In genomic region chr4:137133789-137134188, GRCm38 (mm10) we compare ENCODE assay signal across 9 mouse cellular contexts.
A peak's percentile ranks its signal among the peaks of the same experiment; 100 is the strongest.
DNase-seq lines count a peak whose midpoint lies in the region; ATAC-seq and TF ChIP-seq lines count a peak whose summit lies in the region.
"Had no signal": no experiment of that assay in that cellular context is flagged by ENCODE, and none has a peak within 500 bp of the region (broad histone marks: within the 10 kb centered on the region; RNA-seq: fewer than 3 reads in every experiment).

No protein-coding gene starts in this region.

- no peaks in the 10 kb centered on the region for H3K9me3 ChIP-seq in midbrain, embryonic 10.5 days (replicated peaks)
- H3K9me3 ChIP-seq in midbrain, postnatal 0 days (ENCODE audit: low read length): no peaks in the 10 kb centered on the region
- H3K9me3 ChIP-seq in stomach, postnatal 0 days (ENCODE audit: control insufficient read depth, low read length): no peaks in the 10 kb centered on the region

- no peak for TF ChIP-seq EP300 in stomach, postnatal 0 days (optimal IDR thresholded peaks at IDR 0.05)

- 71% methylated on average over 13 of the region's 13 CpGs for WGBS in midbrain, embryonic 10.5 days
- WGBS in midbrain, postnatal 0 days: 72% methylated on average over 13 of the region's 13 CpGs
- 19% methylated on average over 12 of the region's 13 CpGs for WGBS in stomach, postnatal 0 days

- H3K27me3 ChIP-seq in midbrain, embryonic 10.5 days (ENCODE audit: low read depth, poor library complexity, severe bottlenecking): peaks cover 8% of the 10 kb centered on the region; the same call in 1 of the 2 replicates
- H3K27me3 ChIP-seq in midbrain, postnatal 0 days (ENCODE audit: insufficient read depth, low read length): no peaks in the 10 kb centered on the region
- H3K27me3 ChIP-seq in stomach, postnatal 0 days (ENCODE audit: control insufficient read depth, insufficient read depth, low read length): no peaks in the 10 kb centered on the region

- ATAC-seq in midbrain, postnatal 0 days (ENCODE audit: low FRiP score): no peak
- peak; percentile 53; the same call in 1 of the 2 replicates for ATAC-seq in stomach, postnatal 0 days (ENCODE audit: low FRiP score, low TSS enrichment)

- DNase-seq in embryo, embryonic 10 days (ENCODE audit: low spot score): peak; percentile 39
- DNase-seq in embryo, embryonic 9.5 days (ENCODE audit: extremely low spot score): no peak
- no peak for DNase-seq in midbrain, embryonic 10.5 days (ENCODE audit: low spot score)
- DNase-seq in midbrain, postnatal 0 days (ENCODE audit: low spot score): no peak
- DNase-seq in kidney, postnatal 36 days: peak; percentile 18 to 33
- peak; percentile 40 for DNase-seq in stomach, postnatal 0 days (ENCODE audit: low spot score)
- DNase-seq in right cerebral cortex, postnatal 4 days: no peak
- DNase-seq in thymus, postnatal 0 days (ENCODE audit: low spot score): no peak

- H3K36me3 ChIP-seq in midbrain, embryonic 10.5 days: no peaks in the 10 kb centered on the region
- H3K36me3 ChIP-seq in midbrain, postnatal 0 days (ENCODE audit: insufficient read depth, low read length): no peaks in the 10 kb centered on the region
- no peaks in the 10 kb centered on the region for H3K36me3 ChIP-seq in stomach, postnatal 0 days (ENCODE audit: control insufficient read depth, insufficient read depth, low read length)

- peak overlapping the region; percentile 28; the same call in 1 of the 2 replicates for H3K27ac ChIP-seq in midbrain, embryonic 10.5 days (replicated peaks)
- H3K27ac ChIP-seq in midbrain, postnatal 0 days (ENCODE audit: low read depth, low read length): no peak overlapping the region
- no peak overlapping the region for H3K27ac ChIP-seq in stomach, postnatal 0 days (replicated peaks)
- H3K27ac ChIP-seq: liver, embryonic 14.5 days had no signal

- no peak overlapping the region for H3K9ac ChIP-seq in midbrain, postnatal 0 days (replicated peaks; ENCODE audit: low read length, poor library complexity, severe bottlenecking)
- H3K9ac ChIP-seq in stomach, postnatal 0 days (ENCODE audit: low read length): no peak overlapping the region
- H3K9ac ChIP-seq: liver, embryonic 14.5 days had no signal

- no peak overlapping the region for H3K4me2 ChIP-seq in midbrain, postnatal 0 days (ENCODE audit: low read depth, low read length, poor library complexity, severe bottlenecking)
- H3K4me2 ChIP-seq in stomach, postnatal 0 days (replicated peaks; ENCODE audit: low read depth): no peak overlapping the region

- peaks cover 18% of the 10 kb centered on the region for H3K4me1 ChIP-seq in midbrain, embryonic 10.5 days
- H3K4me1 ChIP-seq in midbrain, postnatal 0 days (ENCODE audit: insufficient read depth, low read length): no peaks in the 10 kb centered on the region
- H3K4me1 ChIP-seq in stomach, postnatal 0 days (replicated peaks; ENCODE audit: control insufficient read depth, insufficient read depth): no peaks in the 10 kb centered on the region

- H3K4me3 ChIP-seq in midbrain, embryonic 10.5 days: no peak overlapping the region
- H3K4me3 ChIP-seq in midbrain, postnatal 0 days (ENCODE audit: low read depth, low read length): no peak overlapping the region
- H3K4me3 ChIP-seq in stomach, postnatal 0 days (ENCODE audit: low read depth, low read length): no peak overlapping the region

- no peak for TF ChIP-seq CTCF in midbrain, postnatal 0 days (IDR thresholded peaks at IDR 0.05)
- no peak for TF ChIP-seq CTCF in stomach, postnatal 0 days (IDR thresholded peaks at IDR 0.05; ENCODE audit: low read depth)

Comparison
In these comparisons a context has a peak if more than half of its experiments do, and no peak if none do; other contexts are left out.
1. DNase-seq: peak in embryo, embryonic 10 days (single experiment), kidney, postnatal 36 days (2 of 2) and stomach, postnatal 0 days (single experiment); none in embryo, embryonic 9.5 days (single experiment), midbrain, embryonic 10.5 days (single experiment), midbrain, postnatal 0 days (single experiment), right cerebral cortex, postnatal 4 days (single experiment) and thymus, postnatal 0 days (single experiment).